Mouse (Mus musculus): ENCODE data around the gene Osbpl10.
"Not testable (repeated sequence)": the region's sequence is repeated elsewhere in the genome, so short reads cannot be mapped to it uniquely, and the experiment has no call there.

Gene Osbpl10

DNA sequence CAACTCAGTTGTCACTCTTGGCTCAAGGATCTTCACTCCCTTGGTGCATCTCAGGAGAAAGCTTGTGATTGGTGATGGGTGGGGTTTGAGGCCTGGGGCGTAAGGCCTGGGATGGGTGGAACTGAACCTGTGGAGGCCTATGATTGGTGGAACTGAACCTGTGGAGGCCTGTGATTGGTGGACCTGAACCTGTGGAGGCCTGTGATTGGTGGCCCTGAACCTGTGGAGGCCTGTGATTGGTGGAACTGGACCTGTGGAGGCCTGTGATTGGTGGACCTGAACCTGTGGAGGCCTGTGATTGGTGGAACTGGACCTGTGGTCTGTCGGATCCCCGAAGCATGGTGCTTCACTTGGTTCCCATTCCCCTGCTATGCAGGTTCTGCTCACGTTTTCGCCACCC lies 7.4 kb downstream of the Osbpl10 start:
- no peak for DNase-seq

DNA sequence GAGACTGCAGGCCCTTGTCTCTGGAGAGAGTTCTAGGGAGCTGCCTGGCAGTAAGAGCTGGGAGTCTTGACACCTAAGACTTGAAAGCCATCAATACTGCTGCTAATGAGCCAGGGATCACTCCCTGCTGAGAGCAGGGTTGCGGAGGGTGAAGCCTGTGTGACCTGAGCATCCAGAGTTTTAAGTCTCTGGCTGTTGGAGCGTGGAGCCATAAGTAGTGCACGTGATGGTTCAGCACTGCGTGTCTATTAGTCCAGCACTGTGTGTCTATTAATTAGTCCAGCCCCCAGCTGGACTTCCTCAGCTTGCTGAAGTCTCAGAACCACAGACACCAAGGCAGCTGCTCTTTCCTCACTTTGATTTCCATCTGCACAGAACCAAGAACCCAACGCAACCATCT lies 8.0 kb downstream of the Osbpl10 start:
- no peak for DNase-seq

- DNase-seq, result no peak
Measured at GRCm38 (mm10) chr9:114988029-114988428, 9.7 kb downstream of the Osbpl10 start.

DNA sequence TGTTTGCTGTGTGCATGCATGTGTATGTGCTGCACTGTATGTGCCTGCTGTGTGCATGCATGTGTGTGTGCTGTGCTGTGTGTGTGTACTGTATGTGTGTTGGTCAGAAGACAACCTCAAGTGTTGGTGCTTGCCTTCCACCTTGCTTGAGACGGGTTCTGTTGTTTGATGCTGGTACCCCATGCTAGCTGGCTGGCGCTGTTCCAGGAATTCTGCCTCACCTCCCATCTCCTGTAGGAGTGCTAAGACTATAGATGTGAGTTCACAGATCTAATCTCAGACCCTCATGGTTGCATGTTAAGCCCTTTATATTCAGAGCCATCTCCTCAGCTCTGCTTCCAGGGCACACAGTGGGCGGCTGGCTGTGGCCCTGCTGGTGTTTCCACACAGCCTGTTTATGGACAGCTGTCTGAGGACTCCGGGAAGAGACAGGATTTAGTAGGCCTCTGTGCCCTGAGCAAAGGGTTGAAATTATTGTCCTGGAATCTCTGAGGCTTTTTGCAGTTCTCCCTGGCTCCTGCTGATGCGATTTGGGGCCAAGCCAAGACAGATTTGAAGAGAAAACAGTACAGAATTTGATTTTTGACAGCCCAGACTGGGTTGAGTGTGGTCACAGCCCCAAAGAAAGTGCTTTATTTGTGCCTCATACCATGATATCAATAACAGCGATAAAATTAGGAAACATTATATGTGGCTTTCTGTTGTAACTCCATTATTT lies 10.4 kb downstream of the Osbpl10 start:
- peak; percentile 40 to 67 for DNase-seq

GRCm38 (mm10) chr9:114990421-114990820 lies 12.1 kb downstream of the Osbpl10 start:
- DNase-seq, result no peak

- no peak for DNase-seq
Measured at GRCm38 (mm10) chr9:114992528-114992927, 14.2 kb downstream of the Osbpl10 start.

GRCm38 (mm10) chr9:114995250-114995649 lies 16.9 kb downstream of the Osbpl10 start:
- DNase-seq, result no peak

- no peak for DNase-seq
Measured at GRCm38 (mm10) chr9:114995716-114996115, 17.3 kb downstream of the Osbpl10 start.

DNA sequence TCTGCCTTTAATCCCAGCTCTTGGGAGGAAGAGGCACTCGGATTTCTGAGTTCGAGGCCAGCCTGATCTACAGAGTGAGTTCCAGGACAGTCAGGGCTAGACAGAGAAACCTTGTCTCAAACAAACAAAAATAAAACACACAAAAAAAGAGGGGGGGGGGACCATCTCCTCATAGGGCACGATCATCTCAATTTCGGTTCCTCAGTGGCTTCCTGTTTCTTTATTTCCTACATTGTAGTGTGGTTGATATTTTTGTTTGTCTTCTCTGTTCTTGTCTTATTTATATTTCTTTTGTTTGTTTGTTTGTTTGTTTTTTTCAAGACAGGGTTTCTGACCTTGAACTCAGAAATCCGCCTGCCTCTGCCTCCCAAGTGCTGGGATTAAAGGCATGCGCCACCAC lies 18.1 kb downstream of the Osbpl10 start:
- no peak for DNase-seq

- no peak for DNase-seq
Measured at GRCm38 (mm10) chr9:114999010-114999770, 20.8 kb downstream of the Osbpl10 start.

DNA sequence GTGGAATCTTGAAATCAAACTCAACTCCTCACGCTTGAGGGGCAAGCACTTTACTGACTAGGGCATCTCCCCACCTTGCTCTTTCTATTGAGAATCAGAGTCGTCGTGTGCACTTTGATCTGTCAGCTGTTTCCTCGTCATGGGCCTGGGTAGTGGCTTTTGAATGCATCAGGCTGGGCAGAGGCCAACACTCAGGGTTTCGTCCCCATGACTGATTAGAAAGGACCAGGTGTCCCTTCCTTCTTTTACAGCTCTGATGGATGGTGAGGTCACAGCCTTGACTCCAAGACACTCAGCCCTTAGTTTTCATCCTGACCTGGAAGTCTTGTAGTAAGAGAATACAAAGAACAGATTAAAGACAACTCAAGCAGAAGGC lies 21.4 kb downstream of the Osbpl10 start:
- no peak for DNase-seq

GRCm38 (mm10) chr9:115005446-115005845 lies 27.1 kb downstream of the Osbpl10 start:
- no peak for DNase-seq

DNA sequence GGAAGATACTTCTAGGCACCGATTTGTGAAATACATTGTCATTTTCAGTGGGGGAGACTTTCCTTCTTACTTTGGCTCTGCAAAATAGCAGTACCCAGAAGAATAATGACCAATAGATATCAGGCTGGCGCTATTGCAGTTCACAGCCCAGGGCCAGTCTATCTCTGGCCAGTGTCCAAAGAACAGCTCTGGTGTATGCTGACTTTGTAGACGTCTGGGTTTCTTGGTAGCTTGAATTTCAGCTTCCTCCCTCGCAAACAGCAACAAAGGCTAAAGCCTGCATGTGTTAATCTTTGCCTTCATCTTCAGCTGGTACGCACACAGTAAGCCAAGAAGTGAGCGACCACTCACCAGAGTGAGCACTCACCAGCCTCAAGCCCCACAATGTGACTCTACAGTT lies 29.4 kb downstream of the Osbpl10 start:
- no peak for DNase-seq

DNA sequence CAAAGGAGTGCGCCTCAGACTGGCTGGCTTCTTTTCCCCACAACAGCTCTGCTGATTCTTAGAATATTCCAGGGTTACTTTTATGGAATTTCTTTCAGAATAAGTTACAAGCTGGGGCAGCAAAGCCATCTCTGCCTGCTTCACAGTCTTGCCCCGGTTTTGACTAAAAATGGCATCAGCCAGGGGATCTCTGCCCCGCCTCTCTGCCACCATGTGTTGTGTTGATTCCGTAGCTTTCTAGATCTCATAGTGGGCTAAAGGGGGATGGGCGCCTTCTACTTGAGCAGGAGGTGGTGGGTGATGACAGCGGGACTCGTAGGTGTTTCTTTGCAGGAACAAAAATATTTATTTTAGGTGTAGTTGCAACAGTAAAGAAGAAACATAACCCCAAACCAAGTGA lies 29.8 kb downstream of the Osbpl10 start:
- DNase-seq, result no peak

- no peak for DNase-seq
Measured at GRCm38 (mm10) chr9:115012367-115012766, 34.0 kb downstream of the Osbpl10 start.

DNA sequence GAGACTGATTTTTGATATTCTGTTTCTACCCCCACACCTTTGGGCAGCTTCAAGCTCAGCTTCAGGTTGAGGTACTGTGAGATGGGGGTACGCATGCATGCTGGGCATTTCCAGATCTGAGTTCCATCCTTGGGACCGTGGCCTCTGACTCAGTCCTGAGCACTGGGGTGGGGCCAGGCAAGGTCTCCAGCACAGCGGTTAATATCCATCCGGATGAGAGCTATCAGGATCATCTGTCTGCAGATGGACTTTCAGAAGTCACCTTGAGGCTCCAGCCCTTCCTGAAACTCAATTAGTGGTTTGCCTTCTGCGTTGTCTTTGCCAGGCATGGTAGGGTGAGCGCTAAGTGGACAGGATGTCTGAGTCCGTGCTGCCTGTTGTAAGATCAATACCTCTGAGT lies 41.8 kb downstream of the Osbpl10 start:
- DNase-seq, result no peak

GRCm38 (mm10) chr9:115021419-115021818 lies 43.0 kb downstream of the Osbpl10 start:
- DNase-seq, result no peak

GRCm38 (mm10) chr9:115023137-115023536 lies 44.8 kb downstream of the Osbpl10 start:
- DNase-seq, result no peak

DNA sequence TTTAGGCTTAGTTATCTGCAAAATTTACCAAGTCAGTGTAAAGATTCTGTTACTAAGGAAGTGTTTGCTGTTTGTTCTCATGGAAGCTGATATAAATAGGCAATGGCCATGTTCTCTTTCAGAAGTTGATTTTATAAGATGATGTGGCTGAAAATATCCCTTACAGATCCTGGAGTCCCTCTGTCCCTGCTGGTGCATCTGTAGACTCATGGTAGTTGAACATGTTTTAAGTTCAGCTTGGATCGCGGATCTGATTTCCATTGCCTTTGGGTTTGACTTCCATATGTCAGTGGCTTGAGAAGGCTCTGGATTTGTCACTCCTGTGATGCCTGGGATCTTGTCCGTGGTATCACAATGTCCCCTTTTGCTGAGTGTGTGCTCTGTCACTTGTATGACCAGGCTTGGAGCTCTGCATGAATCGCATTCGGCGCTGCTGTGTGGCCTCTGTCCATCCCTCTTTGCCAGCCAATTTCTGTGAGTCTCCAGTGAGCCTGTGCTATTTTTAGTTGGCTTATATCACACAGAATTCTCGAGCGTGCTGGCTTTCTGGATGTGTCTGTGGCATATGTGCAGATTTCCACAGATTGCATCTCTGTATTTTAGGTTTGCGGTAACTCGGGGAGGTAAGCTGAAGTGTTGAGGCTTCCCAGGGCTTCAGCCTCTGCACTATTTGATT lies 45.5 kb downstream of the Osbpl10 start:
- DNase-seq, result peak; percentile 71 to 72

DNA sequence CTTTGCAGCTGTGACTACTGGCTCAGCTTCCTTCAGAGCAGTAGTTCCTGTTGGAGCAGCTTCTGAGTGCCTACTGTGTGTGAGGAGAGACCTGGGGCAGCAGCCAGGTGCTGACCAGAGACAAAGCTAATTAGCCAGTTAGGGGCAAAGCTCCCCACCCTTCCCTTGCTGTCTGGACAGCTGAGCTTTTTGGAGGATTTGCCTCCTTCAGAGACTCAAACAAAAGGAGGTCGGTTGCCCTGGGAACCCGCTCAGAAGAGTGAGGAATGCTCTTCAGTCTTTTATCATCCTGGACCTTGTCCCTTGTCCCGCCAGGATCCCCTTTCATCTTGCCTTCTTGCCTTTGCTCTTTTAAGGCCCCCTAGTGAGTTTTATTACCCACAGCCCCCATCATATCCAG lies 50.9 kb downstream of the Osbpl10 start:
- no peak for DNase-seq

DNA sequence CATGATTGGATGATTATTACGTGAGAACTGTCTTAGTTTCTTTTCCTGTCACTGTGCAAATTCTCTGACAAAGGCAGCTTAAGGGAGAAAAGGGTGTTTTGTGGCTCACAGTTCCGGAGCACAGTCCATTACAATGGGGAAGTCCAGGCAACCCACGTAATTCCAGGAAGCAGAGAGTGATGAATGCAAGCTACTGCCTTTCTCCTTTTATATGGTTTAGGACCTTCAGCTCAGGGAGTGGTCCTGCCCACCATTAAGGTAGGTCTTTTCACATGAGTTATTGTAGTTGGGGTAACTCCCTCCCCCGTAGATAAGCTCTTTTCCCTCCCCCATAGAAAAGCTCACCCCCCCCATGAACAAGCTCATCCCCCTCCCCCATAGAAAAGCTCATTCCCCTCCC lies 52.2 kb downstream of the Osbpl10 start:
- DNase-seq, result no peak

DNA sequence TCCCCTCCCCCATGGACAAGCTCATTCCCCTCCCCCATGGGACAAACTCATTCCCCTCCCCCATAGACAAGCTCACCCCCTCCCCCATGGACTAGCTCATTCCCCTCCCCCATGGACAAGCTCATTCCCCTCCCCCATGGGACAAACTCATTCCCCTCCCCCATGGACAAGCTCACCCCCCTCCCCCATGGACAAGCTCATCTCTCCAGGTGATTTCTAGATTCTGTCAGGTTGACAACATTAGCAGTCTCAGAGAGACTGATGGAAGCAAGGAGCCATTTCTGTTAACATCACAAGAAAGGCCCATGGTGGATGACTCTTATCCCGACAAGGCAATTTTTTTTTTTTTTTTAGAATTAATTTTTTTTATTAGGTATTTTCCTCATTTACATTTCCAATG lies 52.7 kb downstream of the Osbpl10 start:
- not testable (repeated sequence) for DNase-seq

GRCm38 (mm10) chr9:115032786-115033185 lies 54.4 kb downstream of the Osbpl10 start:
- no peak for DNase-seq

DNA sequence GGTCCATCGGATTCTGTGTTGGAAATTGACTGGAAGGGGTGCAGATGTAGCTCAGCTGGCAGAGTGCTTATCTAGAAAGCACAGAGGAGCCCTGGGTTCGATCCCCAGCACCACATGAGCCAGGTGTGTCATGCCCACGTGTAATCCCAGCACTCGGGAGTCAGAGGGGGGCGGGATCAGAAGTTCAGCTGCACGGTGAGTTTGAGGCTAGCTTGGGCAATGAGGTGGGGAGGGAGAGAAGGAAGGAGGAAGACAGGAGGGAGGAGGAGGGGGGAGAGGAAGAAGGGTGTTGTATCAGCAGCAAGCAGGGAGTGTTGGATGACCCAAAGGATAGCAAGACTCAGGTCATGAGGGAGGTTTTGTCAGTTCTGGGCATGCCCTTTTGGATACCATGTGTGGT lies 55.9 kb downstream of the Osbpl10 start:
- DNase-seq, result no peak

All from cerebellum, postnatal 14 days (tissue).